Mouse (Mus musculus): ENCODE measurements around the gene Adipor1. TPM values are rescaled to one million over a fixed set of nuclear protein-coding genes. Genes with fewer than 3 reads are reported as not detected.

Gene Adipor1
- polyA plus RNA-seq, 1 experiment from 2014 or later, result 130 TPM

- Histone ChIP-seq H3K9ac (ENCODE audit: low read depth, low read length) (no peak overlapping the region), H3K36me3 (ENCODE audit: control insufficient read depth, insufficient read depth, low read length) (peaks cover 7% of the 10 kb centered on the region; the same call in 1 of the 2 replicates), H3K27me3 (ENCODE audit: control insufficient read depth, insufficient read depth, low read length) (no peaks in the 10 kb centered on the region), H3K4me3 (ENCODE audit: low read depth, low read length) (no peak overlapping the region), H3K4me2 (peak overlapping the region; percentile 85; the same call in 1 of the 2 replicates), H3K9me3 (replicated peaks; ENCODE audit: control insufficient read depth, low read length) (no peaks in the 10 kb centered on the region), H3K4me1 (ENCODE audit: control insufficient read depth, insufficient read depth, low read length) (peaks cover 24% of the 10 kb centered on the region), H3K27ac (ENCODE audit: low read depth, low read length) (no peak overlapping the region)
- 56% methylated on average over 2 of the region's 2 CpGs for WGBS (ENCODE audit: insufficient replicate concordance)
- no peak for ATAC-seq (replicated peaks; ENCODE audit: insufficient number of reproducible peaks, low FRiP score, low TSS enrichment)
Observed at GRCm38 (mm10) chr1:134414038-134414437, 1.1 kb upstream of the Adipor1 start.

DNA sequence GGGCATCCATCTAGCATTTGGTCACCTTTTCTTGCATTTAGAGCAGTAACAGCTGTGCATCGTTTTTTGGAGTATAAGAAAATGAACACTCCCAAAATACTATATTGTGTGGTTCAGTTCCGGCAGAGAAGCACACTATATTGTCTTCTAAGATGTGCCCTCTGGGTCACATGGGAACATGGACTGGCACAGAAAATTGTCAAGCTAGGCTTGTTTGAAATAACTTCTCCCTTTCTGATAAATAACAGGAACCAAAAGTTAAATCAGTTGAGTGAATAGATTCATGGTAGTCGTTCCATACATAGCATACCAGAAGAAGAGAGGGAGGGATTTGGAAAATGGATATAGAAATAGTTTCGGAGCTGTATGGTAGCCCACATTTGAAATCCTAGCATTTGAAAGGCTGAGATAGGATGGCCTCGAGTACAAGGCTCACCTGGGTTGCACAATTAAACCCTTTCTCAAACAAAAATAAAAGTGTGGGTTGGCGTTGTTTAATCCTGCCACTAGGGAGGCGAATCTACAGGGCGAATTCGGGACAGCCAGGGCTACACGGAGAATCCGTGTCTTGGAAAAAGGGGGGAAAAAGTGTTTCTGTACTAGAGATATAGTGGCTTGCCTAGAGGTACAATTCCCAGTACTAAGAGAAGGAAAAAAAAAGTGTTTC, 544 bp upstream of the Adipor1 start:
- Histone ChIP-seq H3K4me3 (ENCODE audit: low read depth, low read length) (peak overlapping the region; percentile 96), H3K4me2 (peak overlapping the region; percentile 85), H3K36me3 (ENCODE audit: control insufficient read depth, insufficient read depth, low read length) (peaks cover 2% of the 10 kb centered on the region; the same call in 1 of the 2 replicates), H3K9me3 (replicated peaks; ENCODE audit: control insufficient read depth, low read length) (no peaks in the 10 kb centered on the region), H3K9ac (ENCODE audit: low read depth, low read length) (peak overlapping the region; percentile 82), H3K27me3 (ENCODE audit: control insufficient read depth, insufficient read depth, low read length) (no peaks in the 10 kb centered on the region), H3K4me1 (ENCODE audit: control insufficient read depth, insufficient read depth, low read length) (peaks cover 27% of the 10 kb centered on the region), H3K27ac (ENCODE audit: low read depth, low read length) (peak overlapping the region; percentile 92)
- ATAC-seq (replicated peaks; ENCODE audit: insufficient number of reproducible peaks, low FRiP score, low TSS enrichment), result peak; percentile 6; the same call in 1 of the 2 replicates
- WGBS (ENCODE audit: insufficient replicate concordance), result 13% methylated on average over 11 of the region's 11 CpGs

DNA sequence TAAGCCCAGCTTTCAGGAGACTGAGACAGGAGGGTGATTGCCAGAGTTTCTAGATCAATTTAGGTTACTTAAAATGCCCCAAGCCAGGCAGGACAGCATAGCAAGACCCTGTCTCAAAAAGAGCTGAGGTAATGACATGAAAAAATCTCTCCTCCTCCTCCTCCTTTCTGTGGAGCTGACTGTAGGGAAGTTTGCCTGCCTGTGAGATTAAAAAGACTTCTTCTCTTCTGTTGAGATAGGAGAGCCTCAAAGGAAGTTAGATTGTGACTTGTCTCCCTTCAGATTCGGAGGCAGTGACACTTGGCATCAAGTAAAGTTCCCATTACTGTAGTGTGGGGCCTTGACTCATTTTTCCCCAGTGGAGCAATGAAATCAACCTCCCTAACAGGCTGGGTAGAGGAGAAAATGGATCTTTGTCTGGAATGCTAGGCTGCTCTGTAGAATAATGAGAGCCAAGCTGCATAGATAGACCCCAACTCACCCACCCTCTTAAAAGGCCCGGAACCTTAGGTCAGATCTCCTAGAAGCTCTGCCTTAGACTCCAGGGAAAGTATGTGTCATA, 3.3 kb downstream of the Adipor1 start:
- peaks cover 32% of the 10 kb centered on the region for H3K4me1 ChIP-seq (ENCODE audit: control insufficient read depth, insufficient read depth, low read length)
- H3K9ac ChIP-seq (ENCODE audit: low read depth, low read length), result no peak overlapping the region
- 62% methylated on average over 2 of the region's 2 CpGs for WGBS (ENCODE audit: insufficient replicate concordance)
- H3K4me2 ChIP-seq, result peak overlapping the region; percentile 21
- no peak overlapping the region for H3K27ac ChIP-seq (ENCODE audit: low read depth, low read length)
- H3K9me3 ChIP-seq (replicated peaks; ENCODE audit: control insufficient read depth, low read length), result no peaks in the 10 kb centered on the region
- ATAC-seq (replicated peaks; ENCODE audit: insufficient number of reproducible peaks, low FRiP score, low TSS enrichment), result no peak
- no peak overlapping the region for H3K4me3 ChIP-seq (ENCODE audit: low read depth, low read length)
- no peaks in the 10 kb centered on the region for H3K27me3 ChIP-seq (ENCODE audit: control insufficient read depth, insufficient read depth, low read length)
- no peaks in the 10 kb centered on the region for H3K36me3 ChIP-seq (ENCODE audit: control insufficient read depth, insufficient read depth, low read length)

- Histone ChIP-seq H3K36me3 (ENCODE audit: control insufficient read depth, insufficient read depth, low read length) (no peaks in the 10 kb centered on the region), H3K27me3 (ENCODE audit: control insufficient read depth, insufficient read depth, low read length) (no peaks in the 10 kb centered on the region), H3K9ac (ENCODE audit: low read depth, low read length) (no peak overlapping the region), H3K4me1 (ENCODE audit: control insufficient read depth, insufficient read depth, low read length) (peaks cover 31% of the 10 kb centered on the region), H3K4me3 (ENCODE audit: low read depth, low read length) (no peak overlapping the region), H3K4me2 (no peak overlapping the region), H3K9me3 (replicated peaks; ENCODE audit: control insufficient read depth, low read length) (no peaks in the 10 kb centered on the region), H3K27ac (ENCODE audit: low read depth, low read length) (no peak overlapping the region; the same call in 1 of the 2 replicates)
- no peak for ATAC-seq (replicated peaks; ENCODE audit: insufficient number of reproducible peaks, low FRiP score, low TSS enrichment)
- WGBS (ENCODE audit: insufficient replicate concordance), result 46% methylated on average over 1 of the region's 1 CpGs
Observed at GRCm38 (mm10) chr1:134419176-134419575, 4.0 kb downstream of the Adipor1 start.

DNA sequence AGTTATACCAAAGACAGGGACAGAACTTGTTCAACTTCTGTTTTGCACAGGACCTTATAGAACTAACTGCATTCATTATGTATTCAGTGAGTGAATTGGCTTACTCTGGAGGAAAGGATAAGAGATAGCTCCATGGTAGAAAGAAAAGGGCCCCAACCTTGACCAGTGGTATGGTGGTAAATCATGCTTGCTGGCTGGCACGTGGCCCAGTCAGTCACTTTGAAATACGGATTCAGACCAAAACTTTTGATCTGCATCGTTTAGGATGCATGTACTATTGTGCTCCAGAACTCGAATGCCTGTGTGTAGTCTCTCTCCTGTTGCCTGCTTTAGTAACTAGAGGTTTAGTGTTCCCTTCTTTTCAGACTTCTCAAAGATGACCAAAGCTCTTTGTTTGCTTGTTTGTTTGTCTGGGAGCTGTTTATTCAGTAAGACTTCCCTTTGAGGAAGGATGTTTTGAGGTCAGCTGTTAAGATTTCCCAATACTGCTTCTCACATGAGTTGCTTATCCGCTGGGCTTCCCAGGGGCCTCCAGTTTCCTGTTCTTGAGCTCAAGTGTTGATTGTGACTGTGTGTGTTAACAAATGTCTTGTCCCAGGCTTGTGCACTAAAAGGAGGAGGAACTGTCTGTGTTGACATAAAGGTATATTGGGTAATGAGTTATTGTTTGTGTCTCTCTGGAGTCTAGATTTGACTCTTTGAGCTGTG, 4.7 kb downstream of the Adipor1 start:
- Histone ChIP-seq H3K4me3 (ENCODE audit: low read depth, low read length) (no peak overlapping the region), H3K4me1 (ENCODE audit: control insufficient read depth, insufficient read depth, low read length) (peaks cover 28% of the 10 kb centered on the region), H3K27ac (ENCODE audit: low read depth, low read length) (peak overlapping the region; percentile 42; the same call in 1 of the 2 replicates), H3K9me3 (replicated peaks; ENCODE audit: control insufficient read depth, low read length) (no peaks in the 10 kb centered on the region), H3K9ac (ENCODE audit: low read depth, low read length) (peak overlapping the region; percentile 22; the same call in 1 of the 2 replicates), H3K27me3 (ENCODE audit: control insufficient read depth, insufficient read depth, low read length) (no peaks in the 10 kb centered on the region), H3K4me2 (peak overlapping the region; percentile 34), H3K36me3 (ENCODE audit: control insufficient read depth, insufficient read depth, low read length) (peaks cover 5% of the 10 kb centered on the region; the same call in 1 of the 2 replicates)
- no peak for ATAC-seq (replicated peaks; ENCODE audit: insufficient number of reproducible peaks, low FRiP score, low TSS enrichment)
- WGBS (ENCODE audit: insufficient replicate concordance), result 47% methylated on average over 5 of the region's 5 CpGs

DNA sequence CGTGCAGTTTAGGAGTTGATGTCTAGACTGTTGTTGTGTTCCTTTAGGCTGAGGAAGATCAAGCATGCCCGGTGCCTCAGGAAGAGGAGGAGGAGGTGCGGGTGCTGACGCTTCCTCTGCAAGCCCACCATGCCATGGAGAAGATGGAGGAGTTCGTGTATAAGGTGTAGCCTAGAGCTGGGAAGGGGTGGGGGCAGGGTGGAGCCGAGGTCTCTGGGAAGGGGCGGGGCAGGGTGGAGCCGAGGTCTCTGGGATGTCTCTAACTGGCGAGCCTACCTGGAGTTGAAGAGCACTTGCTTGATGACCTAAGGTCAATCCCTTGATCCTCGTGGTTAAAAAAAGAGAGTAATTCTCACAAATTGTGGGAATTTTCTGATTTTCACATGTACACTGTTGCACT, 8.7 kb downstream of the Adipor1 start:
- H3K4me1 ChIP-seq (ENCODE audit: control insufficient read depth, insufficient read depth, low read length), result peaks cover 17% of the 10 kb centered on the region; the same call in 1 of the 2 replicates

DNA sequence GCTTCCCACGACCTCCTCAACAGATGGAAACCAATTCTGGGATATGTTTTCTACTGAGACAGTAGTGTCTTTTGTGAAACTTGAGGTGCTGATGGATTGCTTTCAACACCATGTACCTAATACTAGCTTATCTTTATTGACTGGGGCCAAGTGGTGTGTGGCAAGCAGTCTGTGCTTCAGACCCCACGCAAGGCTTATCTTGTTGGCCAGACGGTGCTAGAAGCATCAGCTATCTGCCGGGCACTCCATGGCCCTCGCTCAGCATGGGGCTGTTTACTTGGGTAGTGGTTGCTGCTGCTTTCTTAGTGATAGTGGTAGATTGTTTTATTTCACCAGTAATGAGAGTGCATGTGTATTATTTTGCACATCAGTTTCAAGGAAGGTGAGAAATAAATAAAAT, 11.1 kb downstream of the Adipor1 start:
- peak overlapping the region; percentile 29 for H3K4me2 ChIP-seq
- peak overlapping the region; percentile 71 for H3K27ac ChIP-seq (ENCODE audit: low read depth, low read length)
- no peak overlapping the region for H3K9ac ChIP-seq (ENCODE audit: low read depth, low read length)
- H3K4me3 ChIP-seq (ENCODE audit: low read depth, low read length), result no peak overlapping the region
- H3K4me1 ChIP-seq (ENCODE audit: control insufficient read depth, insufficient read depth, low read length), result peaks cover 8% of the 10 kb centered on the region; the same call in 1 of the 2 replicates
- H3K9me3 ChIP-seq (replicated peaks; ENCODE audit: control insufficient read depth, low read length), result no peaks in the 10 kb centered on the region
- no peaks in the 10 kb centered on the region for H3K27me3 ChIP-seq (ENCODE audit: control insufficient read depth, insufficient read depth, low read length)
- ATAC-seq (replicated peaks; ENCODE audit: insufficient number of reproducible peaks, low FRiP score, low TSS enrichment), result peak; percentile 90
- 8% methylated on average over 5 of the region's 5 CpGs for WGBS (ENCODE audit: insufficient replicate concordance)
- peaks cover 38% of the 10 kb centered on the region for H3K36me3 ChIP-seq (ENCODE audit: control insufficient read depth, insufficient read depth, low read length)

More for the DNA sequence above, 8.7 kb downstream of the Adipor1 start:
- ATAC-seq (replicated peaks; ENCODE audit: insufficient number of reproducible peaks, low FRiP score, low TSS enrichment), result peak; percentile 79
- H3K9me3 ChIP-seq (replicated peaks; ENCODE audit: control insufficient read depth, low read length), result no peaks in the 10 kb centered on the region
- H3K9ac ChIP-seq (ENCODE audit: low read depth, low read length), result no peak overlapping the region
- H3K36me3 ChIP-seq (ENCODE audit: control insufficient read depth, insufficient read depth, low read length), result peaks cover 27% of the 10 kb centered on the region
- no peak overlapping the region for H3K27ac ChIP-seq (ENCODE audit: low read depth, low read length)
- WGBS (ENCODE audit: insufficient replicate concordance), result 68% methylated on average over 10 of the region's 10 CpGs
- no peaks in the 10 kb centered on the region for H3K27me3 ChIP-seq (ENCODE audit: control insufficient read depth, insufficient read depth, low read length)
- no peak overlapping the region for H3K4me3 ChIP-seq (ENCODE audit: low read depth, low read length)
- H3K4me2 ChIP-seq, result no peak overlapping the region

DNA sequence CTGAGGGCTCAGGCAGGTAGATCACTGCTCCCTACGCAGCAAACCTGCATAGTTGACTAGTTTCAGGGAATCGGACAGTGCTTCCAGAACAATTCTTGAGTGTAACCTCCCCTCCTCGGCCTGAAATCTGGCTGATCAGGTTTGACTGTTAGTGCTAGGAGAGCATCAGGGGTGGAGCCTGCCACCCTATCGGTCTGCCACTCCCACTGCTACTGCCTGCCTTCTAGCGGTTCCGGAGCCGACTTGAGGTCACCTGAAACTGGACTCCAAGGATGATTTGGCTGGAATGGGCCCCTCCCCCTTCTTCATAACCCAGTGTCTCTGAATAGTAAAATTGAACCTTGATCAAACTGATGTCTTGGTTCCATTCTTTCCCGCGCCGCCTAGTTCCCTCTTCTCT, 17.8 kb downstream of the Adipor1 start:
- ATAC-seq (replicated peaks; ENCODE audit: insufficient number of reproducible peaks, low FRiP score, low TSS enrichment), result no peak
- Histone ChIP-seq H3K27ac (ENCODE audit: low read depth, low read length) (no peak overlapping the region), H3K9ac (ENCODE audit: low read depth, low read length) (no peak overlapping the region), H3K4me1 (ENCODE audit: control insufficient read depth, insufficient read depth, low read length) (no peaks in the 10 kb centered on the region), H3K4me2 (no peak overlapping the region), H3K27me3 (ENCODE audit: control insufficient read depth, insufficient read depth, low read length) (no peaks in the 10 kb centered on the region), H3K9me3 (replicated peaks; ENCODE audit: control insufficient read depth, low read length) (no peaks in the 10 kb centered on the region), H3K4me3 (ENCODE audit: low read depth, low read length) (no peak overlapping the region), H3K36me3 (ENCODE audit: control insufficient read depth, insufficient read depth, low read length) (peaks cover 18% of the 10 kb centered on the region)
- 82% methylated on average over 10 of the region's 10 CpGs for WGBS (ENCODE audit: insufficient replicate concordance)
